Mouse (Mus musculus) spleen, postnatal 10 days (tissue): ENCODE measurements at regions not wholly inside any gene's neighbourhood (a gene's known extent, or its start where the extent isn't known, plus 50 kb on each side); places are given as distances from the start of the nearest gene placed in this dataset.

Source experiments
- DNase-seq, 2 experiments: peaks; one replicate each; pipeline ENCODE4 v3.0.0; 2021 to 2022; ENCODE audit warnings: low spot score in 2 of 2

DNA sequence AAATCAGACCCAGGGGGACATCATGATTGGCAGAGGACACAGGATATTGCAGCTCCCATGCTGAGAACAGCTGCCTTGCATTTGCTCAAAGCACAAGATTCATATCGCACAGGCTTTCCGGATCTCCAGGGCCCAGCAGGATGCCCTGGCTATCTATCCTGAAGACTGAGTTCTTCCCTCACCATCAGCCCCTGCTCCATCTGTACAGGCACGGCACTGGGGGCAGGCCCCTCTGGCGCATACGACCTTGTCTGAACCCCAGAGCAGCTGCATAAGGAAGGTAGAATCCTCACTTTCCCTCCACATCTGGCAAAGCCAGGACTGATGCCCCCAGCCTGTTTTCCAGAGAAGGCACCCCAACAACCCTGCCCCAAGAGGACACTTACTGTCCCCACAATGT is 266.8 kb downstream of the Tns1 start:
- DNase-seq = no peak

DNA sequence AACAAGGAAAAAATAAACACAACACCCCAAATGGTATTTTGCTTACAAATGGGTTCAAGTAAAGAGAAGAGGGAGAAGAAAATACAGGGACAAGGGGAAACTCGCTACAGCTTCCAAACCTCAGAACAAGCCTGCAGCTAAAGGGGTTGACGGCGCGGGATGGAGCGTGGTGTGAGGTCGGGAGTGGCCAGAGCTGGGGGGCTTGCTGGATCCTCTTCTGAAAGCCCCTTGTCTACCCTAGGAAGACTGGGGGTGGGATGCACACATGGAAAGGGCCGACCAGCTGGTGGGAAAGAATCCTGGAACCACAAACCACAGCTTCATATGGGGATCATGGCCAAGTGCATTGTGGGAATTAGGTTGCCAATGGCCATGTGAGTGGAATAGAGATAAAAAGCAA is 267.4 kb downstream of the Tns1 start:
- no peak for DNase-seq

DNA sequence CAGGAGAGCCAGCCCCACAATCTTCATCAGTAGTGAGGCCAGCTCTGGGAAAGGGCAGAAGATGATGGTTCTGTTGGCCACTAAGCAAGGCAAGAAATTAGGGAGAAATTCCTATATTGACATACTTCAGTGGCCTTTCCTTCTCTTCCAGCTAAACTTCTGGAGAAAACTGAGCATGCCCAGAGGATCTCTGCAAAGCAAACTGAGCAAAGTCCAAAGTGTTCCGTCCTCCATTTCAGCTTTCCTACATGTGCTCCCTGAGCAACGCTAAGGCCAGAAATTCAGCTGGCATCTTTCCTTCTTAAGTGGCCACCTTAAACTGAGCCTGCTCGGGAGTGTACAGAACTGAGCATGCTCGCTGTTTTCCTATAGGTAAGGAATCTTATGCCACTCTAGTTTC is 268.9 kb downstream of the Tns1 start:
- no peak for DNase-seq

DNA sequence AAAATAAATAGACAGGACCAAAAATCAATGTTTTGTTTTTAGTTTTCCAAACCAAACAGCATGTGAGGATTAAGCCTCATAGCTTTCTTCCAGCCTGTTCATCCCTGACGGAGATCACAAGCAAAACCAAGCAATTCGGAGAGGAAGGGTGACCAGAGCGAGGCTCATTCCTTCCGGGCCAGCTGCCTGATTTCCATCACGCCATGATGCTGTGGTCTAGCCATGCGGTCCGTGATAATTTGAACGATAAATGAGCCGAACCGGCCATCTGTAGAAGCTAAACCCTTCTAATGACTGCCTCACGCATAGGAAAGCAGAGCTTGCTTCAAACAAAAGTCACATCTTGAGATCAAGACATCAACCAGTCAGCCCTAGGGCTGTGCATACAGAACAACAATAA is 270.4 kb downstream of the Tns1 start:
- DNase-seq = no peak

DNA sequence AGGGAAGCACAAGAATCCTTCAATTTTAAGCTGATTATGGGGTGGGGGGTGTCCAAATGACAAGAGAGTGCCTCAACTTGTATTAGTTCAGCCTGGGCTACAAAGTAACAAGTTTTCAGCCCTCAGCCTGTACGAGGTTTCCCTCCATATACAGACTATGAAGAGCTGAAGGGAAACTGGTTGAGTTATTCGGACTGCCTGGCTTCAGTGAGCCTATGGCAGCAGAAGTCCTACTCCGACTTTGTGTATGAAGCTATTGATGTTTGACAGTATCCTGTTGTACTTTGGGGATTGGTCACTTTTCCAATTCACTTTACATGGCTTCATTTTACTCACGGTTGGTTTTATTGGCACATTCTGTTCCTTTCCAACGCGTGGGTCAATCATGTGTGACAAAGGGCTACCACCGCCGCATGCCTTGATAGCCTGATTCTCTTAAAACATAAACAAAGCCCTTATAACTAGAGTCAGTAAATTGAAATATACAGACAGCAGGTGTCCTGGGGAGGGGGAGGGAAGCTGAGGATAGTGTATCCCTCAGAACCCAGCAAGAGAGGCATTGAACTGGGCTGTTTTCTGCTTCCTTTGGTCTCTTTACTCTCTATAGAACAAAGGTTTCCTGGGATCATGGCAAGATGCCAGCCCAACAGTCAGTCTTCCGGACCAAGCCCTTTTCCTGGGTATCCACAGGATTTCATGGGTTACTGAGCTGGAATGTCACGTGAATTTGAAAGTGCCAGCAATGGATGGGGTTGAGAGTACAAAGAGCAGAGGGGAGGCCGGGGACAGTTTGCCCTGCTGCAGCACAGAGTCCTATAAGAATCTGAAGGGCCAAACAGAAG is 273.9 kb downstream of the Tns1 start:
- DNase-seq = no peak

DNA sequence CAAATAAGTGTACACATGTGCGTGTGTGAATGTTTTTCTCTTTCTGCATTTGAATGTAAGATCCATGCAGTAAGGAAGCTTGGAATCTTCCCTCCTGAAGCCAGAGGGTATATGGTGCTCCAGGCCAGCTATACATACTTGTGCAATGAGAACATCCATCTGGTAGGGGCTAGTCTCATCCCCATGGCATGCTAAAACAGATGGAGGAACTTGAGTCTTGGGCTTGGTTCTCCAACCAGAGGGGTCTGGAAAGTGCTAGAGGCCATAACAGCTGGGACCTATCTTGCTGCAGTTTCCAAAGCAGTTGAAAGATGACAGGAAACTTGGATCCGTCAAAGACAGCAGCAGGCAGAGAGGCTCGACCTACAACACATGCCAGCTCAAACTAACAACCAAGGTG is 275.9 kb downstream of the Tns1 start:
- no peak for DNase-seq

DNA sequence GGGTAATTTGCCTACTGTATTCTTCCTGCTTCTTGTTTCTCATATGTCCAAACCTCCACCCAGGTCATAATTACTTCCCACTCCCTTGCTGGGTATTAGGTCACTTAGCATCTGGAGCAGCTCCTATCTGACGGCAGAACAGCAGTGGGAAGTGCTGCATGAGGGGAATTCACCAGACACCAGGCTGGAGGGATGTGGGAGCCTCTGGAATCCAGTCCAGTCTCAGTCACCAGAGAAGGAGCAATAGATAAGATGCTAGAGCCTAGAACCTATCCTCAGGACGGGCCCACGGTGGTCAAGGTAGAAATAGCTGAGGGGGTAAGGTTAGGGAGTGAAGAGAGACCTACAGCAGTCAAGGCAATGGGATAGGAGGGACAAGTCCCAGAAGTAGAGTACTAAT is 277.1 kb downstream of the Tns1 start:
- DNase-seq = no peak

DNA sequence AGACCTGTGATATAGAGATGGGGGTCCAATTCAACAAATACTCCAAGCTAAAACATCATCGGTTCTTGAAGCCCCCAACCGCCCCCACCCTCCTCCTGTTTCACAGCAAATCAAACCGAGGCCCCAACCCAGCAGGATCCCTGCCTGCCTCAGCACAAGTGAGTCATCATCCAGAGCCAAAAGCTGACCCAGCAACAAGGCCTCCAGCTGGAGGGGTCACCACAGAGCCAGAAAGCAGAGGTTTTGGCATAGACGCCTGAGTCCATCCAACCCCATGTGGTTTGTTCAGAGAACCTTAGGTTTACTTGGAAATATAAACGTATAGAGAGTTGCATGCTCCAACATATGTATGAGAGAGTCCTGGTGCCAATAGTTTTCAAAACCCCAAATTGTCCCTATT is 279.1 kb downstream of the Tns1 start:
- no peak for DNase-seq

DNA sequence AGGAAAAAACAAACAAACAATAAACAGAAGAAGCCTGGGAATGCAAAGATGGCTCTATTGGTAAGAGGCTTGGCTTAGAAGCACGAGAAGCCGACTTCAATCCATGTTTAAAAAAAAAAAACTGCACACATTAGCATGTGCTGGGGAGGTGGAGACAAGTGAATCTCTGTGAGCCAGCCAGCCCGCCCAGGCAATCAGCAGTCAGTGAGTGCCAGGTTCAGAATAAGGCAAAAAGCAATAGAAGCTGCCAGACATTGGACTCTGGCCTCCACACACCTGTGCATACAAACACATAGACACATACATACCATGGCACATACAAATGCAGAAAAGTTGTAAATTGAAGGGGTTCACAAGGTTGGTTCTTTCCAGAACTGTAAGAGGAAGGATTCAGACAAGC is 279.7 kb downstream of the Tns1 start:
- no peak for DNase-seq

DNA sequence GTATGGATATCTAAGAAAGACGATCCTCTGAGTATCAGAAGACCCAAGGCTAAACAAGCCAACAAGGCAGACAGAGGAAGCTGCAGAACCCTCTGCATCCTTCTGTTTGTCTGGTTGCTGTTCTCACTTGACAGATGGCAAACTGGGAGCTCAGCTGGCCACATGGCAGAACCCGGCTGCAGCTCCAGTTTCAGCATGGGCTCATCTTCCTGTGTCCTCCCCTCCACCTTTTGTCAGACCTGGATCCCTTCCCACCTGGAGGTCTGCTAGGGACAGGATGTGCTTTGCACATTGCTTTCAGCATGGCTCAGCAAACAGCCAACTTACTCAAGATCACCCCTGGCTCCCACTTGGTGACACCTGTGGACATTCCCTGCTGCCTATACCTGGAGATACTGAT is 284.9 kb downstream of the Tns1 start:
- DNase-seq = no peak

DNA sequence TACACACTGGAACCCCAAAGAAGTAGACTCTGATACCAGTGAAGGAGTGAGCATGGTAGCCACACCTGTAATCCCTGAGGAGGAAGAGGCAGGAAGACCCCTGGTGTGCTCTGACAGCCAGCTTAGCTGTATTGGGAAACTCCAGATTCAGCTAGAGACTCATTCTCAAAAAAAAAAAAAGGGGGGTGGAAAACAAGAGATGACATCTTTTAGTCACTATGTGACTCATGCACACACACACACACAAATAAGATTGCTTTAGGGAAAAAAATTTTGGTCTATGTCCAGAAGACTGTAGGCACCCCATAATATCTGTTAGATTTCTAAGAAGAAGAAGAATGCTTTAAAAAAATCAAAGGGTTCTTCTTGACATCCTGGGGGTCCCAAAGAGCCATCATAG is 287.6 kb downstream of the Tns1 start:
- DNase-seq = no peak

DNA sequence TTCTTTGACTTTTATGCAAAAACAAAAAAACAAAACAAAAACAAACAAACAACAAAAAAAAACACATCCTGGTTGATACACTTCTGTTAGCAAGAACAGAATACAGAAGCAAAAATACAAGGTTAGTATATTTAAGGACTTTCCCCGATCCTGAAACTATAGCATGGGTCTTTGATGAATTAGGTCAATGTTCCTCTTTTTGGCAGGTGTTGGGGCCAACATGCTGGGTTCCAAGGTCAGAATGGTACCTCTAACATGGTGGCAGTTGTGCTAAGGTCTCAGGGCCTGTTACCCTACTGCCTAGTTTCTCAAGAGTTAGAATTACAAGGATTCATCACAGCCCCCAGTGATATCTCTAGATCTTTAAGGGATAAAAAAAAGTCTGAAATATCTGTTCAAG is 289.7 kb downstream of the Tns1 start:
- DNase-seq = no peak

DNA sequence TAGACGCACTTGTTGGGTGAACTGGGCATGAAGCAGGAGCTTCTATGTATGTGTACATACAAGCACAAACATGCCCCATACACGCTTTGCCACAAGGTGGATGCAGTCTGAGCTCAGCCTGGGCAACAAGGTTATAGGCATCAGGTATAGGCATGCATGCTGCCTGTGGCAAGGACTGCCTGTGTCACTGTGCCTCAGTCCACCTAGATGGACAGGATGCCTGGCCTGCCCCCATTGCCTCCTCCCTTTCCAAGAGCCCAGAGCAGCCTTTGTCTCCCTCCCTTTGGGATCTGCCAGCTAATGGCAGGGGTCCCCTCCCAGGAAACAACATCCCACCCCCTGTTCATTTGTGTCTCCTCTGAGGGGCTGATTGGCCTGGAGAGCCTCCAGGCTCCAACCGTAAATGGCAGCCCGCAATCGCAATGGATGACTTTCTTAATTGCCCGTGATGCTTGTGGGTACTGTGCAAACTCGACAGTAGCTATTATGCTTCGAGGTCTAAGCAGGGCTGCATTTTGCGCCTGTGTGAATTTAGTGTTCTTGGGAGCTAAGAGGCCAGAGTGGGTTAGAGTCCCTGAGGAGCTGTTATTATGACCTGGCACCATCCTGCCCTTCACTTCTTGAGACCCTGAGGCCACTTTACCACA is 293.6 kb downstream of the Tns1 start:
- DNase-seq = no peak

DNA sequence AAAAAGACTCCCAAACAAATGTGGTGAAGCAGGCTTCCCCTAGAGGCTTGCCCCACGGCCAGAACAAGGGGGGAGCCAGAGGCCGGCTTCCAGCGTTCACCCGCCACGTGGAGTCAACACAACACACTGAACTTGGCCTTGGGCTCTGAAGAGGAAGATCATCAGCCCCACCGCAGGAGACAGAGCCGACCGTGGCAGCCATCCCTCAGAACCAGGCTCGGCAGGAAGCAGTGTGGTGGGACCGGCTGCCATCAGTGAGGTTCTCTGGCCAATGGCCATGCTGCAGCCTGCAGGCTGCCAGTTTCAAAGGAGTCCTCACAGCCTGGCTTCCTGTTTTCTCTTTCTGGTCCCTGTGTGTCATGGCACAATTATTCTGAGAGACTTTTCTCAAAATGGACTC is 295.3 kb downstream of the Tns1 start:
- DNase-seq = peak in 1 of 2 experiments; percentile 18

DNA sequence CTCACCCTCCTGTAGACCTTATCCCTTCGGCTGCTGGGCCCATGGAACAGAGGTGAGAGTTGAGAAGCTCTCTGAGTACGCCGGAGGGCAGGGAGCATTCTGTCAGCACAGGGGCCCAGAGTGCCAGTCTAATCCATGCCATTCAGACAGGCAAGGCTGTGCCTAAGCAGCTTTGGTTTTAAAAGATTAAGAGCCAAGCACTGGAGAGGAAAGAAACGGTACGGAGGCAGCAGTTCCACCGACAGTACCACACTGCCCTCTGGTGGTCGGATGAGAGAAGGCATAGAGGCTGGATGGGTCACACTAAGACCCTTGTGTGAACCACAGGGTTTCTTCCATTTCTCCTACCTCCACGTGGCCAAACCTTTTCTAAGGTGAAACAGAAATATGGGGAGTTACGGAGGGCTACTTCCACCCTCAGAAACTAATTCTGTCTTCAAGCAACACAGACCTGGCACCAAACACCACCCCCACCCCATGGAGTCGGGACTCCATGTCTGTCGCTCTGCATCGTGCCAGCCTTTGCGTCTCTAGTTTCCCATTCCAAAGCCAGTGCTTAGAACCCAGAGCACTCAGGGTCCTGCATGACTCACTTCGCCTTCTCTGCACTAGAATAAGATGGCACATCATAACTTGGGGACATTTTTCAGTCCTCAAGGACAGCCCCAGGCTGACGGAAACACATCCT is 297.9 kb downstream of the Tns1 start:
- peak; percentile 63 to 83 for DNase-seq

DNA sequence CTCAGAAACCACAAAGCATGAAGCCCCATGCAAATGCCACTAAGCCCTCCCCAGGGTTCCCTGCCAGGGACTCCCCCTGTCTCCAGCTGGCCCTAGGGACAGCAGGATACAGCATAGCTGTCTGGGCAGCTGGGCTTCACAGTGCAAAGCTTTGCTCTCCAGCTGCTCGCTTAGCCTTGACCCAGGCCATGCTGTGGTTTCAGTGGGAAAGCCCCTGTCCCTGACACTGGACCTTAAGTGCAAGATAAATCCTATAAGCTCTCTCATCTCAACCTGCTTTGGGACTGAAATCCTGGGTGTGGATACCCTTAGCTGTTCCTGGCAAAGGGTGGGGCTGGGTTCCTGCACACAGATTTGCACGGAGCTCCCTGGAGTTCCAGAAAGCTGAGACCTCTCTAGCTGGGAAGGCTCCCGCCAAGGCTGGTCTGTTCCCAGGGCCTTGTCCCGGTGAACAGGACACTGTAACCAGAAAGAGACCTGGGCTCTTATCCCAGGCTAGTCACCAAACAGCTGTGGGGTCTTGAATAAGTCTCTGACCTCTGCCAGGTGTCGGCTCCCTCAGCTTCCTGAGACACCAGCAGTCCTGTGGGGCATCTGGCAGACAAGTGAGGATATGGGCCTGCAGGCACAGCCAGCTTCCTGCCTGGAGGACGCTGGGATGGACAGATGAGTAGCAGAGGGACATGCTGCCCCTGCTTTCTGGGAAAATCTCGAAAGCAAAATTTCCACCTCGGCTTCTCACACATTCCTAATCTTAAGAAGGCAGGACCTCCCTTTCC is 299.7 kb downstream of the Tns1 start:
- peak in 1 of 2 experiments; percentile 53 for DNase-seq

DNA sequence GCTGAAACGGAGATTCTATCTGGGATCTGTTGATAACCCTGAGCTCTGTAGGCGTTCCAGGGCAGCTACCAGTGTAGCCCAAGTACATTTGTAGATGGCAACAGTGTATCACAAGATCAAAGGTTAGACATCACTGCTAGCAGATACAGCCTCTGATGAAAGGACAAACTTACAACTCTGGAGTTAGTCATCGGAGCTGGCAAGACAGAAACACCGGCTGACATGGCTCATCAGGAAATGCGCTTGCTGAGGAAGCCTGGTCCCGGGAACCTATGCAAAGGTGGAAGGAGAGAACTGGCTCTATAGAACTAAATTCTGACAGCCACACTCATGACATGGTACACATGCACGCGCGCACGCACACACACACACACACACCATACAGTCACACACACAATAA is 300.5 kb downstream of the Tns1 start:
- DNase-seq = no peak

DNA sequence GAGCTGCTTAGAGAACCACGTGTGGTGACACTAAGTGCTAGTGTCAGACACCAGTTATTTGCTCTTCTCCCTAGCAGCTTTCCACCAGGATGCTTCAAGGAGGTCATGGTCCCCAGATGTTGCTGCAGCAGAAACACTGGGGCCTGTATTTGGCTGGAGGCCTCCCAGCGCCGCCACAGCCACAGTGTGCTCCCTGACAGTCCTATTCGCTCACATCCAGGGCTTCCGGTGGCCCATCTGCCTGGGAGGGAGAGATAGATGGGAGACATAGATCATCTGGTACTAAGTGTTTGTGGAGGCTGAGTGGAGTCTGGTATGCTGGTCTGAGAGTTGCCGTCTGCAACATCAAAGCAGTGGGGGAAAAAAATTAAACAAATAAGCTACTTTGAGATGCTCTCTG is 301.6 kb downstream of the Tns1 start:
- DNase-seq = no peak

DNA sequence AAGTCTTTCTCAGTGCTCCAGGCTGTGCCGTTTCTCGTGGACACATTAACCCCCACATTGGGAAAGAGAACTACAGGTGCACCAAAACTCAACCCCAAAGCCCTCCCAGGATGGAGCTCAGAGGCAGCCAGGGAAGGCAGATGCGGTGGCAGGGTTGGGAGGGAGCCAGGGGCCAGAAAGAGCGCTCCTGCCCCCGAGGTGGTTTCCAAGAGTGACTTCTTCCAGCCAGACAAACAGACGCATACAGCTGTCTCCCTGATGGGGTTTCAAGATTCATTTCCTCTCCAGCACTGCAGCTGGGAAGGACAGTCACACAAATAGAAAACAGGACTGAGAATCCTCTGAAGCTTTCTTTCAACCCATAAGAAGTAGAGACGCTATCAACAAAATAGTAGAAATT is 303.5 kb downstream of the Tns1 start:
- DNase-seq = no peak

DNA sequence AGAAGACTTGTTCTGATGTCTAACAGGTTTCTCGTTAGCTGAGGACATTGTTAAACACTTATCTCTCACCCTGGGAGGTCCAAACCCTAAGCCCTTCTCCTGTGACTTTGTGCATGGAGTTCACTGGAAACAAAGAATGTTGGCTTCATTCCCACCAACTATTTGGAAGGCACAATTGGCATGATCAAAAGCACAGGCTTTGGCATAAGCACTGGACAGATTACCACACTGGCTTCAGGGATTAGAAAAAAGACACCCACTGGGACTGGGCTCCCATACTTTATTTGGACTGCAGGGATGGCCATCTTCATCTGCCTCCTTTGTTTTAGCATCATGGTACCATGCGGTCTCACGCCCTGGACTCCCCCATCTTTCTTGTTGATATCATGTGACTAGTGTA is 317.0 kb downstream of the Tns1 start:
- no peak for DNase-seq

DNA sequence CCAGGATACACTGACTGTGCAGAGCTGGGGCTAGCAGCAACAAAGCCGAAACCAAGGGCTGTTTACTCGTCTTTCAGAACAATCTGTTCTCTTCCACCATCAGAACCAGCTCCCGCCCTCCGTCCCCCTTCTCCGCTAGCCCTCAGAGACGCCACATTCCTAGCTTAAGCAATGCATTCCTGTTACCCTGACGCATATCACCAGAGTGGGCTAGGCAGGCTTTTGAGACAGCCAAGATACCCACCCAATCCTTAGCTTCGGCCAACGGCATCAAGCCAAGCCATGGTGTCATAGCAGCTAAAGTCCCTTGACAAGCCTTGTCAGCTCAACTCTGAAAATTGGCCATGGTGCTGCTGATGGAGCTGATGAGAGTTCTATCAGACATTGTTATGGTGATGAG is 319.1 kb downstream of the Tns1 start:
- DNase-seq = no peak

DNA sequence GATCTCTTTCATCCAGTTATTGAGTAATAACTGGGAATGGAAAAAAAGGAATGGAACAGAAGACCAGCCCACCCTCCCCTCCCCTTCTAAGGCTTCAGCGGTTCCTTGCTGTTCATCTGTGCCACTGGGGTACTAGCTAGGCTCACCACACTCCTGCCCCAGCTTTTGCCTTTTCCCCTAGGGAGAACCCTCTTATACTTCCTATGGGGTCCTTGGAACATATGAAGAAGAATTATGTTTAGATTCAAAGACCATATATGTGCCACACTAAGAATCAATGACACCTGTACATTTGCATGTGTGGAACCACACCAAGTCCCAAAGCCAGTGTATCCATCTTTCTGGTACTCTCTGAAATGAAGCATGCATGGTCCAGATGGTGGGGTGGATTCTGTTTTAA is 324.3 kb downstream of the Tns1 start:
- DNase-seq = no peak
